Mouse (Mus musculus) kidney, postnatal 0 days (tissue): Measurements from ENCODE around the gene Gm17662. TPM values are rescaled to one million over a fixed set of nuclear protein-coding genes. Genes with fewer than 3 reads are reported as not detected.

Experiments used
- ATAC-seq: fragments of 200-750 bp; cut with Nextera tagmentation; replicated peaks from 2 replicates; pipeline ENCODE4 v1.8.0; 2017; ENCODE audit warnings: low read depth, moderate number of reproducible peaks, moderate TSS enrichment, moderate library complexity; ENCODE audit not compliant: low FRiP score
- DNase-seq: peaks from one replicate; pipeline ENCODE4 v3.0.0-alpha.2; 2016; ENCODE audit warnings: low spot score
- H3K27ac ChIP-seq: fragments of 300-500 bp; sonication (generic); 2 replicates; pipeline ENCODE4 v1.5.1; 2014; ENCODE audit warnings: mild to moderate bottlenecking
- H3K27me3 ChIP-seq: fragments of 300-500 bp; sonication (generic); 2 replicates; pipeline ENCODE4 v1.6.1; 2014; ENCODE audit warnings: low read length, mixed read lengths; ENCODE audit not compliant: insufficient read depth
- H3K36me3 ChIP-seq: fragments of 300-500 bp; sonication (generic); 2 replicates; pipeline ENCODE4 v1.6.1; 2014; ENCODE audit warnings: low read length, mixed read lengths; ENCODE audit not compliant: insufficient read depth
- H3K4me1 ChIP-seq: fragments of 300-500 bp; sonication (generic); replicated peaks from 2 replicates; pipeline ENCODE4 v1.6.1; 2014; ENCODE audit warnings: antibody characterized with exemption, low read length, mixed read lengths; ENCODE audit not compliant: insufficient read depth
- H3K4me2 ChIP-seq: fragments of 300-500 bp; sonication (generic); 2 replicates; pipeline ENCODE4 v1.6.1; 2014; ENCODE audit warnings: mild to moderate bottlenecking, low read length, moderate library complexity, mixed read lengths
- H3K4me3 ChIP-seq: fragments of 300-500 bp; sonication (generic); replicated peaks from 2 replicates; pipeline ENCODE4 v1.5.1; 2014; ENCODE audit warnings: low read depth, low read length
- H3K9ac ChIP-seq: fragments of 300-500 bp; sonication (generic); 2 replicates; pipeline ENCODE4 v1.6.1; 2014; ENCODE audit warnings: low read depth, low read length
- H3K9me3 ChIP-seq: fragments of 300-500 bp; sonication (generic); replicated peaks from 2 replicates; pipeline ENCODE4 v1.6.1; 2016; ENCODE audit warnings: low read length, inconsistent platforms, mixed read lengths
- CTCF ChIP-seq: IDR thresholded peaks from 2 replicates; pipeline ENCODE4 v1.5.1; 2016; ENCODE audit warnings: antibody characterized with exemption, low read depth, mild to moderate bottlenecking, moderate library complexity
- WGBS: fragments of 180-500 bp; shearing (Covaris S2); extraction: QIAGEN DNeasy Blood & Tissue Kit; methylation state at CpG from one replicate; pipeline ENCODE4 v1.1.7; 2014; 5-methylcytosine and 5-hydroxymethylcytosine counted together
- polyA plus RNA-seq: library from polyadenylated mRNA; unstranded; fragments of >200 nt; fragmentation: Nextera tagmentation; extraction: Ambion mirVana; gene quantifications from 2 replicates; pipeline ENCODE4 v1.2.1, GENCODE M21; 2015

Gene Gm17662
- polyA plus RNA-seq, 1 experiment from 2014 or later = not detected

DNA sequence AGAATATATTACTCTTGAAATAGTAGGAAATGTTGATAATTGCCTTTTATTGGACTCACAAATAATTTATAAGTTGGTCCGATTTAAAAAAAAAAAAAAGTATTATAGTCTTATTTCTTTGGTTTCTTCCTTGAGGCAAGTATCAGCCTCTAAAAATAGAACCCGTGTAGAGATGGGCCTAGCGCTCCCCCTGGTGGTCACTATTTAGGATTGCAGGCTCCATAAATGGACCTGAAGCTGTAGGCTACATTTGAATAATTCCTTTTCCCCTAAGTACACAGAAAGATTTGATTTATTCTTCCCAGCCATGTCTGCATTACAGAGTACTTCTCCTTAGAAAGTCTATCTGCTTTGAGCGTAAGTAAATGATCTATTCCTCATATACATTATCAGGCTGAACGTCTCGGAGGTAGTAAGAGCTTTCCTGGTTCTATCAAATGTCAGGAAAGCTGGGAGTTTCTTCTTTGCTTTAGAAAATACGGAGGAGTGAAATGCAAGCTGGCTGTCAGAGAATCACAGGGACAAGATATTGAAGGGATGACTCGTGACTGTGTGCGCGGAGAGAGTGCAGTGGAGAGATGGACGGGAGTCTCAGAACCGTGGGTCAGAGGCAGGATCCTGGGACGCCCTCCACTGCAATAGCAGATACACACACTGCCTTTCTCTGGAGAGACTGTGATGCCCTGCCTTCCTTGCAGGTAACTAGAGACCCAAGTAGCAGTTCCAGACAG lies 37.0 kb downstream of the Gm17662 start:
- 47% methylated on average over 13 of the region's 13 CpGs for WGBS
- peak; percentile 97 for TF ChIP-seq CTCF
- Histone ChIP-seq H3K4me3 (no peak overlapping the region), H3K4me2 (no peak overlapping the region), H3K9me3 (no peaks in the 10 kb centered on the region), H3K4me1 (no peaks in the 10 kb centered on the region), H3K9ac (no peak overlapping the region), H3K27ac (no peak overlapping the region), H3K36me3 (no peaks in the 10 kb centered on the region), H3K27me3 (no peaks in the 10 kb centered on the region)
- ATAC-seq (no peak), DNase-seq (peak; percentile 80)

DNA sequence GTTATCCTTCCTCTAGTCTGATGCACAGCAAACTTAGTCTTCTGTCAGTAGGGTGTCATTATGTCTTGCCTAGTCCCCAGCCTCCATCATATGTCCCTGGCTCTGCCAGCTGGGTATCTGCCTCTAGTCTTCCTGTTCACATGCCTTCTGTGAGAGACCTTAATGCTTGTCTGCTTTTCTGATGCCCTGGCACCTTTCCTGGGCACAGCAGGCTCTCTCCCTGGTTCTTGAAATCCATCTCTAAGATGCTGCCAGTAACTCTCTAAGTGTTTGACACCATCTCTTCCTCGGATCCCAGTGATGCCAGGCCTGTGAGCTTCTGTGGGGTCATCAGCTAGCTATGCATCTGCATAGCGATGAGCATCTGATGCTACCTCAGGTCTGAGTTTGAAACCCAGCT lies 45.7 kb downstream of the Gm17662 start:
- H3K4me2 ChIP-seq = no peak overlapping the region

DNA sequence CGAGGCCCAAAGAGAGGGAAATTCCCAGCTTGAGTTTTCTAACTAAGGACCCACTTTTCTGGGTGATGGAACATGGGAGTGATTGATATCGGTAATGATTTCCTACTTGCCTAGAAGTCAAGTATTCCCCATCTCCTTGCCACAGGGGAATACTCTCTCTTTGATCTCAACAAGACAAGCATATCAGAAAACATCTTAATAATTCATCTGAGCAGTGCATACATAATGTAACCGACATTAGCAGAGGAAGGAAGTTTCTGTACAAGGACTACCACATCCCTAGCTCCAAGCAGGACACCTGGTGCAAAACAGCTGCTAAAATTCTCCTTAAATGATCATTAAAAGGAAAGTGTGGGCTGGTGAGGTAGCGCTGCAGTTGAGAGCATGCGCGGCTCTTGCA lies 47.9 kb downstream of the Gm17662 start:
- 80% methylated on average over 6 of the region's 6 CpGs for WGBS
- H3K4me3 ChIP-seq = no peak overlapping the region
- no peaks in the 10 kb centered on the region for H3K27me3 ChIP-seq

More for the DNA sequence above, 45.7 kb downstream of the Gm17662 start:
- DNase-seq (no peak), ATAC-seq (no peak)
- H3K4me3 ChIP-seq = no peak overlapping the region
- TF ChIP-seq CTCF = no peak
- H3K9me3 ChIP-seq = no peaks in the 10 kb centered on the region
- no peak overlapping the region for H3K9ac ChIP-seq
- H3K27ac ChIP-seq = no peak overlapping the region
- H3K4me1 ChIP-seq = no peaks in the 10 kb centered on the region
- WGBS = 88% methylated on average over 2 of the region's 2 CpGs
- H3K36me3 ChIP-seq = no peaks in the 10 kb centered on the region
- no peaks in the 10 kb centered on the region for H3K27me3 ChIP-seq

More for the DNA sequence above, 47.9 kb downstream of the Gm17662 start:
- Histone ChIP-seq H3K9ac (no peak overlapping the region), H3K36me3 (no peaks in the 10 kb centered on the region), H3K9me3 (no peaks in the 10 kb centered on the region), H3K4me1 (no peaks in the 10 kb centered on the region), H3K4me2 (no peak overlapping the region), H3K27ac (no peak overlapping the region)
- TF ChIP-seq CTCF = no peak
- DNase-seq (no peak), ATAC-seq (no peak)

Other genes starting within 250 kb of the Gm17662 start
- not detected in 2 replicates for gene C8b, start 91.0 kb upstream of the Gm17662 start, polyA plus RNA-seq
- gene C8a, start 19.1 kb downstream of the Gm17662 start, polyA plus RNA-seq = 0.09 and 0.37 TPM in 2 replicates
- gene Fyb2, start 56.1 kb downstream of the Gm17662 start, polyA plus RNA-seq = 0.87 and 1.0 TPM in 2 replicates